Mouse (Mus musculus): ENCODE data around the gene Hoxc6. TPM values are rescaled to one million over a fixed set of nuclear protein-coding genes. Genes with fewer than 3 reads are reported as not detected.

Hoxc6 gene
- polyA plus RNA-seq, 1 experiment from 2014 or later, result not detected

GRCm38 (mm10) chr15:103020899-103021418 is 22.9 kb downstream of the Hoxc6 start:
- WGBS (ENCODE audit: insufficient replicate concordance), result 5% methylated on average over 8 of the region's 8 CpGs
- H3K9me3 ChIP-seq (ENCODE audit: low read length), result no peaks in the 10 kb centered on the region

GRCm38 (mm10) chr15:103021544-103021943 is 23.5 kb downstream of the Hoxc6 start:
- no peak overlapping the region for H3K27ac ChIP-seq (ENCODE audit: low read depth)
- no peak overlapping the region for H3K4me3 ChIP-seq (ENCODE audit: low read depth, low read length)
- H3K4me1 ChIP-seq (ENCODE audit: insufficient read depth), result no peaks in the 10 kb centered on the region
- no peaks in the 10 kb centered on the region for H3K36me3 ChIP-seq (replicated peaks; ENCODE audit: insufficient read depth, low read length)
- ATAC-seq (no peak), DNase-seq (no peak)
- peaks cover 94% of the 10 kb centered on the region for H3K27me3 ChIP-seq (ENCODE audit: insufficient read depth, low read length)
- 13% methylated on average over 8 of the region's 8 CpGs for WGBS (ENCODE audit: insufficient replicate concordance)
- H3K9ac ChIP-seq (replicated peaks), result no peak overlapping the region
- H3K9me3 ChIP-seq (ENCODE audit: low read length), result no peaks in the 10 kb centered on the region
- TF ChIP-seq CTCF (IDR thresholded peaks at IDR 0.05; ENCODE audit: low read depth) (no peak), EP300 (IDR thresholded peaks at IDR 0.05; ENCODE audit: low read depth) (no peak)
- H3K4me2 ChIP-seq (ENCODE audit: low read depth, low read length), result no peak overlapping the region

More at GRCm38 (mm10) chr15:103020899-103021418, 22.9 kb downstream of the Hoxc6 start:
- Histone ChIP-seq H3K4me2 (ENCODE audit: low read depth, low read length) (no peak overlapping the region), H3K4me3 (ENCODE audit: low read depth, low read length) (no peak overlapping the region), H3K36me3 (replicated peaks; ENCODE audit: insufficient read depth, low read length) (no peaks in the 10 kb centered on the region), H3K9ac (replicated peaks) (no peak overlapping the region), H3K27ac (ENCODE audit: low read depth) (no peak overlapping the region), H3K4me1 (ENCODE audit: insufficient read depth) (no peaks in the 10 kb centered on the region), H3K27me3 (ENCODE audit: insufficient read depth, low read length) (peaks cover 94% of the 10 kb centered on the region)
- ATAC-seq (no peak), DNase-seq (no peak)
- TF ChIP-seq CTCF (IDR thresholded peaks at IDR 0.05; ENCODE audit: low read depth) (no peak), EP300 (IDR thresholded peaks at IDR 0.05; ENCODE audit: low read depth) (no peak)

GRCm38 (mm10) chr15:103024131-103024530 is 26.1 kb downstream of the Hoxc6 start:
- TF ChIP-seq EP300 (IDR thresholded peaks at IDR 0.05; ENCODE audit: low read depth) (no peak), CTCF (IDR thresholded peaks at IDR 0.05; ENCODE audit: low read depth) (no peak)
- Histone ChIP-seq H3K4me2 (ENCODE audit: low read depth, low read length) (no peak overlapping the region), H3K9me3 (ENCODE audit: low read length) (no peaks in the 10 kb centered on the region), H3K4me1 (ENCODE audit: insufficient read depth) (no peaks in the 10 kb centered on the region), H3K27me3 (ENCODE audit: insufficient read depth, low read length) (peaks cover 94% of the 10 kb centered on the region), H3K4me3 (ENCODE audit: low read depth, low read length) (no peak overlapping the region), H3K9ac (replicated peaks) (no peak overlapping the region), H3K36me3 (replicated peaks; ENCODE audit: insufficient read depth, low read length) (no peaks in the 10 kb centered on the region), H3K27ac (ENCODE audit: low read depth) (no peak overlapping the region)
- ATAC-seq (no peak), DNase-seq (no peak)
- 6% methylated on average over 2 of the region's 2 CpGs for WGBS (ENCODE audit: insufficient replicate concordance)

GRCm38 (mm10) chr15:103027266-103028235 is 29.5 kb downstream of the Hoxc6 start:
- no peak overlapping the region for H3K4me2 ChIP-seq (ENCODE audit: low read depth, low read length)
- H3K27ac ChIP-seq (ENCODE audit: low read depth), result no peak overlapping the region
- DNase-seq (no peak), ATAC-seq (no peak)
- H3K9me3 ChIP-seq (ENCODE audit: low read length), result no peaks in the 10 kb centered on the region
- no peak overlapping the region for H3K4me3 ChIP-seq (ENCODE audit: low read depth, low read length)
- H3K36me3 ChIP-seq (replicated peaks; ENCODE audit: insufficient read depth, low read length), result no peaks in the 10 kb centered on the region
- H3K4me1 ChIP-seq (ENCODE audit: insufficient read depth), result no peaks in the 10 kb centered on the region
- TF ChIP-seq EP300 (IDR thresholded peaks at IDR 0.05; ENCODE audit: low read depth), result no peak
- no peak for TF ChIP-seq CTCF (IDR thresholded peaks at IDR 0.05; ENCODE audit: low read depth)
- peaks cover 93% of the 10 kb centered on the region for H3K27me3 ChIP-seq (ENCODE audit: insufficient read depth, low read length)
- WGBS (ENCODE audit: insufficient replicate concordance), result 5% methylated on average over 43 of the region's 43 CpGs
- no peak overlapping the region for H3K9ac ChIP-seq (replicated peaks)

GRCm38 (mm10) chr15:103028916-103029512 is 31.0 kb downstream of the Hoxc6 start:
- WGBS (ENCODE audit: insufficient replicate concordance), result 36% methylated on average over 9 of the region's 9 CpGs
- H3K4me3 ChIP-seq (ENCODE audit: low read depth, low read length), result no peak overlapping the region
- no peaks in the 10 kb centered on the region for H3K4me1 ChIP-seq (ENCODE audit: insufficient read depth)
- H3K4me2 ChIP-seq (ENCODE audit: low read depth, low read length), result no peak overlapping the region
- no peak for TF ChIP-seq CTCF (IDR thresholded peaks at IDR 0.05; ENCODE audit: low read depth)
- no peak for TF ChIP-seq EP300 (IDR thresholded peaks at IDR 0.05; ENCODE audit: low read depth)
- H3K36me3 ChIP-seq (replicated peaks; ENCODE audit: insufficient read depth, low read length), result no peaks in the 10 kb centered on the region
- no peaks in the 10 kb centered on the region for H3K9me3 ChIP-seq (ENCODE audit: low read length)
- DNase-seq, result no peak
- H3K27ac ChIP-seq (ENCODE audit: low read depth), result no peak overlapping the region
- H3K27me3 ChIP-seq (ENCODE audit: insufficient read depth, low read length), result peaks cover 98% of the 10 kb centered on the region
- ATAC-seq, result no peak
- H3K9ac ChIP-seq (replicated peaks), result no peak overlapping the region

GRCm38 (mm10) chr15:103030142-103030541 is 32.1 kb downstream of the Hoxc6 start:
- WGBS (ENCODE audit: insufficient replicate concordance), result 10% methylated on average over 8 of the region's 8 CpGs
- H3K27me3 ChIP-seq (ENCODE audit: insufficient read depth, low read length), result peaks cover 98% of the 10 kb centered on the region
- ATAC-seq, result no peak

More at GRCm38 (mm10) chr15:103030142-103030541, 32.1 kb downstream of the Hoxc6 start:
- H3K4me1 ChIP-seq (ENCODE audit: insufficient read depth), result no peaks in the 10 kb centered on the region
- H3K4me2 ChIP-seq (ENCODE audit: low read depth, low read length), result no peak overlapping the region
- TF ChIP-seq CTCF (IDR thresholded peaks at IDR 0.05; ENCODE audit: low read depth), result no peak
- no peak for TF ChIP-seq EP300 (IDR thresholded peaks at IDR 0.05; ENCODE audit: low read depth)
- H3K36me3 ChIP-seq (replicated peaks; ENCODE audit: insufficient read depth, low read length), result no peaks in the 10 kb centered on the region
- H3K4me3 ChIP-seq (ENCODE audit: low read depth, low read length), result no peak overlapping the region
- no peak overlapping the region for H3K27ac ChIP-seq (ENCODE audit: low read depth)
- no peak overlapping the region for H3K9ac ChIP-seq (replicated peaks)
- no peak for DNase-seq
- no peaks in the 10 kb centered on the region for H3K9me3 ChIP-seq (ENCODE audit: low read length)

Measured in liver, postnatal 0 days (tissue).